Mouse (Mus musculus): ENCODE data around the gene Wdfy3. TPM values are rescaled to one million over a fixed set of nuclear protein-coding genes. Genes with fewer than 3 reads are reported as not detected.
"Not testable (repeated sequence)": the region's sequence is repeated elsewhere in the genome, so short reads cannot be mapped to it uniquely, and the experiment has no call there.

Wdfy3 gene
- polyA plus RNA-seq, 1 experiment from 2014 or later, result 17.7 TPM

- Histone ChIP-seq H3K27ac (replicated peaks; ENCODE audit: low read depth, low read length) (no peak overlapping the region), H3K9me3 (replicated peaks; ENCODE audit: control insufficient read depth, low read length) (no peaks in the 10 kb centered on the region), H3K36me3 (replicated peaks; ENCODE audit: control insufficient read depth, insufficient read depth, low read depth, low read length) (peaks cover 11% of the 10 kb centered on the region), H3K4me1 (ENCODE audit: control insufficient read depth, insufficient read depth, low read length) (no peaks in the 10 kb centered on the region), H3K9ac (replicated peaks; ENCODE audit: low read length) (no peak overlapping the region), H3K4me2 (ENCODE audit: low read depth, low read length) (no peak overlapping the region), H3K27me3 (ENCODE audit: control insufficient read depth, insufficient read depth, low read length) (no peaks in the 10 kb centered on the region), H3K4me3 (ENCODE audit: low read depth, low read length) (no peak overlapping the region)
- WGBS, result 88% methylated on average over 5 of the region's 5 CpGs
- ATAC-seq (replicated peaks; ENCODE audit: insufficient number of reproducible peaks, low FRiP score, low TSS enrichment, low read depth) (no peak), DNase-seq (ENCODE audit: low spot score) (no peak)
Observed at GRCm38 (mm10) chr5:101919559-101919958, 150.2 kb downstream of the Wdfy3 start.

GRCm38 (mm10) chr5:101909468-101909867 is 160.3 kb downstream of the Wdfy3 start:
- no peaks in the 10 kb centered on the region for H3K4me1 ChIP-seq (ENCODE audit: control insufficient read depth, insufficient read depth, low read length)
- H3K4me3 ChIP-seq (ENCODE audit: low read depth, low read length), result no peak overlapping the region
- no peak overlapping the region for H3K4me2 ChIP-seq (ENCODE audit: low read depth, low read length)
- H3K27me3 ChIP-seq (ENCODE audit: control insufficient read depth, insufficient read depth, low read length), result no peaks in the 10 kb centered on the region
- no peak overlapping the region for H3K27ac ChIP-seq (replicated peaks; ENCODE audit: low read depth, low read length)
- H3K9ac ChIP-seq (replicated peaks; ENCODE audit: low read length), result no peak overlapping the region
- peaks cover 6% of the 10 kb centered on the region; the same call in 1 of the 2 replicates for H3K36me3 ChIP-seq (replicated peaks; ENCODE audit: control insufficient read depth, insufficient read depth, low read depth, low read length)
- no peaks in the 10 kb centered on the region for H3K9me3 ChIP-seq (replicated peaks; ENCODE audit: control insufficient read depth, low read length)
- DNase-seq (ENCODE audit: low spot score) (no peak), ATAC-seq (replicated peaks; ENCODE audit: insufficient number of reproducible peaks, low FRiP score, low TSS enrichment, low read depth) (no peak)
- 94% methylated on average over 10 of the region's 10 CpGs for WGBS

- Histone ChIP-seq H3K4me3 (ENCODE audit: low read depth, low read length) (no peak overlapping the region), H3K9me3 (replicated peaks; ENCODE audit: control insufficient read depth, low read length) (no peaks in the 10 kb centered on the region), H3K4me1 (ENCODE audit: control insufficient read depth, insufficient read depth, low read length) (no peaks in the 10 kb centered on the region), H3K36me3 (replicated peaks; ENCODE audit: control insufficient read depth, insufficient read depth, low read depth, low read length) (peaks cover 6% of the 10 kb centered on the region; the same call in 1 of the 2 replicates), H3K9ac (replicated peaks; ENCODE audit: low read length) (no peak overlapping the region), H3K27ac (replicated peaks; ENCODE audit: low read depth, low read length) (no peak overlapping the region), H3K4me2 (ENCODE audit: low read depth, low read length) (no peak overlapping the region), H3K27me3 (ENCODE audit: control insufficient read depth, insufficient read depth, low read length) (no peaks in the 10 kb centered on the region)
- 90% methylated on average over 3 of the region's 3 CpGs for WGBS
- ATAC-seq (replicated peaks; ENCODE audit: insufficient number of reproducible peaks, low FRiP score, low TSS enrichment, low read depth) (no peak), DNase-seq (ENCODE audit: low spot score) (no peak)
Observed at GRCm38 (mm10) chr5:101905624-101906023, 164.1 kb downstream of the Wdfy3 start.

GRCm38 (mm10) chr5:101904841-101905240 is 164.9 kb downstream of the Wdfy3 start:
- not testable (repeated sequence) for H3K36me3 ChIP-seq (replicated peaks; ENCODE audit: control insufficient read depth, insufficient read depth, low read depth, low read length); H3K9ac ChIP-seq (replicated peaks; ENCODE audit: low read length); H3K4me1 ChIP-seq (ENCODE audit: control insufficient read depth, insufficient read depth, low read length); H3K4me2 ChIP-seq (ENCODE audit: low read depth, low read length); H3K9me3 ChIP-seq (replicated peaks; ENCODE audit: control insufficient read depth, low read length); ATAC-seq (replicated peaks; ENCODE audit: insufficient number of reproducible peaks, low FRiP score, low TSS enrichment, low read depth); H3K4me3 ChIP-seq (ENCODE audit: low read depth, low read length); DNase-seq (ENCODE audit: low spot score); H3K27me3 ChIP-seq (ENCODE audit: control insufficient read depth, insufficient read depth, low read length); H3K27ac ChIP-seq (replicated peaks; ENCODE audit: low read depth, low read length)
- 76% methylated on average over 4 of the region's 4 CpGs for WGBS

GRCm38 (mm10) chr5:101902686-101903085 is 167.0 kb downstream of the Wdfy3 start:
- Histone ChIP-seq H3K9me3 (replicated peaks; ENCODE audit: control insufficient read depth, low read length) (no peaks in the 10 kb centered on the region), H3K36me3 (replicated peaks; ENCODE audit: control insufficient read depth, insufficient read depth, low read depth, low read length) (peaks cover 4% of the 10 kb centered on the region; the same call in 1 of the 2 replicates), H3K4me2 (ENCODE audit: low read depth, low read length) (no peak overlapping the region), H3K4me3 (ENCODE audit: low read depth, low read length) (no peak overlapping the region), H3K9ac (replicated peaks; ENCODE audit: low read length) (no peak overlapping the region), H3K4me1 (ENCODE audit: control insufficient read depth, insufficient read depth, low read length) (no peaks in the 10 kb centered on the region), H3K27ac (replicated peaks; ENCODE audit: low read depth, low read length) (no peak overlapping the region), H3K27me3 (ENCODE audit: control insufficient read depth, insufficient read depth, low read length) (no peaks in the 10 kb centered on the region)
- 80% methylated on average over 1 of the region's 1 CpGs for WGBS
- no peak for DNase-seq (ENCODE audit: low spot score)
- no peak for ATAC-seq (replicated peaks; ENCODE audit: insufficient number of reproducible peaks, low FRiP score, low TSS enrichment, low read depth)

GRCm38 (mm10) chr5:101899981-101900380 is 169.7 kb downstream of the Wdfy3 start:
- 95% methylated on average over 15 of the region's 15 CpGs for WGBS
- Histone ChIP-seq H3K27ac (replicated peaks; ENCODE audit: low read depth, low read length) (no peak overlapping the region), H3K4me3 (ENCODE audit: low read depth, low read length) (no peak overlapping the region), H3K4me2 (ENCODE audit: low read depth, low read length) (no peak overlapping the region), H3K4me1 (ENCODE audit: control insufficient read depth, insufficient read depth, low read length) (no peaks in the 10 kb centered on the region), H3K9ac (replicated peaks; ENCODE audit: low read length) (no peak overlapping the region), H3K36me3 (replicated peaks; ENCODE audit: control insufficient read depth, insufficient read depth, low read depth, low read length) (peaks cover 13% of the 10 kb centered on the region), H3K9me3 (replicated peaks; ENCODE audit: control insufficient read depth, low read length) (no peaks in the 10 kb centered on the region), H3K27me3 (ENCODE audit: control insufficient read depth, insufficient read depth, low read length) (no peaks in the 10 kb centered on the region)
- no peak for ATAC-seq (replicated peaks; ENCODE audit: insufficient number of reproducible peaks, low FRiP score, low TSS enrichment, low read depth)
- DNase-seq (ENCODE audit: low spot score), result no peak

- 92% methylated on average over 11 of the region's 11 CpGs for WGBS
Observed at GRCm38 (mm10) chr5:101896784-101897183, 172.9 kb downstream of the Wdfy3 start.

GRCm38 (mm10) chr5:101895717-101896645 is 173.7 kb downstream of the Wdfy3 start:
- DNase-seq (ENCODE audit: low spot score) (no peak), ATAC-seq (replicated peaks; ENCODE audit: insufficient number of reproducible peaks, low FRiP score, low TSS enrichment, low read depth) (no peak)
- 92% methylated on average over 18 of the region's 18 CpGs for WGBS
- no peak overlapping the region; the same call in 1 of the 2 replicates for H3K27ac ChIP-seq (replicated peaks; ENCODE audit: low read depth, low read length)
- no peak overlapping the region for H3K4me2 ChIP-seq (ENCODE audit: low read depth, low read length)
- H3K27me3 ChIP-seq (ENCODE audit: control insufficient read depth, insufficient read depth, low read length), result no peaks in the 10 kb centered on the region
- no peak overlapping the region for H3K4me3 ChIP-seq (ENCODE audit: low read depth, low read length)
- H3K9me3 ChIP-seq (replicated peaks; ENCODE audit: control insufficient read depth, low read length), result no peaks in the 10 kb centered on the region
- peaks cover 17% of the 10 kb centered on the region for H3K36me3 ChIP-seq (replicated peaks; ENCODE audit: control insufficient read depth, insufficient read depth, low read depth, low read length)
- no peaks in the 10 kb centered on the region for H3K4me1 ChIP-seq (ENCODE audit: control insufficient read depth, insufficient read depth, low read length)
- H3K9ac ChIP-seq (replicated peaks; ENCODE audit: low read length), result no peak overlapping the region

More at GRCm38 (mm10) chr5:101896784-101897183, 172.9 kb downstream of the Wdfy3 start:
- H3K4me3 ChIP-seq (ENCODE audit: low read depth, low read length), result no peak overlapping the region
- no peak for DNase-seq (ENCODE audit: low spot score)
- no peak overlapping the region for H3K9ac ChIP-seq (replicated peaks; ENCODE audit: low read length)
- H3K4me1 ChIP-seq (ENCODE audit: control insufficient read depth, insufficient read depth, low read length), result no peaks in the 10 kb centered on the region
- no peak overlapping the region for H3K4me2 ChIP-seq (ENCODE audit: low read depth, low read length)
- no peaks in the 10 kb centered on the region for H3K27me3 ChIP-seq (ENCODE audit: control insufficient read depth, insufficient read depth, low read length)
- no peak for ATAC-seq (replicated peaks; ENCODE audit: insufficient number of reproducible peaks, low FRiP score, low TSS enrichment, low read depth)
- no peaks in the 10 kb centered on the region for H3K9me3 ChIP-seq (replicated peaks; ENCODE audit: control insufficient read depth, low read length)
- H3K36me3 ChIP-seq (replicated peaks; ENCODE audit: control insufficient read depth, insufficient read depth, low read depth, low read length), result peaks cover 17% of the 10 kb centered on the region
- no peak overlapping the region for H3K27ac ChIP-seq (replicated peaks; ENCODE audit: low read depth, low read length)
